Mouse (Mus musculus): ENCODE data around the gene Plrg1.

Gene Plrg1

DNA sequence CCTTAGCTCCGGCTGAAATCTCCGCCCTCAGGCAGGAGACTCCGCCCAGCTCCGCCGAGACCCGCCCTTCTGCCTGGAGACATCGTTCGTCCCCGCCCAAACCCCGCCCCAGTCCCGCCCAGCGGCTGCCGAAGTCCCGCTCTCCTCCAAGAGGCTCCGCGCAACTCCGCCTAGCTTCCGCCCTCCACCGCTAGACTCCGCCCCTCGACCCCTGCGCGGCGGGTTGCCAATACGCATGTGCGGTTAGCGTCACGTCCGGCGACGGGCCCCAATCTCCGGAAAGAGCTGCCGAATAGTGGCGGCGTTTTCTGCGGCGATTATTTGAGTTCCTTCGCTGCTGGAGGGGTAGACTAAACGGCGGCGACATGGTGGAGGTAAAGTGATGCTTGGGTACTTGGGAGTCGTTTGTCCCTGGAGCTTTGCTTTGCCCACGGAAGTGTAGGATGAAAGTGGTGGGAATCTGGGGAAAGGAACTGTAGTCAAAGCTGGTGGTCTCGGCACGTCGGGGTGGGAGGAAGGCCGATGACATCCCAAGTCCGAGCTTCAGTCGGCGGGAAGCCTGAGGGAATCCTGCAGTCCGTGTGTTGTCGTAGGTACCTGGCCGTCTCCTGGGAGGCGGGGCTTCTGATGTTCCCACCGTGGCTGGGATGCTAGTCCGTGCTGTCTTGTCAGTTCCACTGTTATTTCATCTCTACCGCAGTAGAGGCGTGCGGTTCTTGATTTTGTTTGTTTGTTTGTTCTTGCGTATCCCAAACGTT lies at the start of gene Plrg1:
Plrg1 (plus strand) TSS at position 242 of the 758 bp plus-strand sequence.
- DNase-seq: peak; percentile 98

DNA sequence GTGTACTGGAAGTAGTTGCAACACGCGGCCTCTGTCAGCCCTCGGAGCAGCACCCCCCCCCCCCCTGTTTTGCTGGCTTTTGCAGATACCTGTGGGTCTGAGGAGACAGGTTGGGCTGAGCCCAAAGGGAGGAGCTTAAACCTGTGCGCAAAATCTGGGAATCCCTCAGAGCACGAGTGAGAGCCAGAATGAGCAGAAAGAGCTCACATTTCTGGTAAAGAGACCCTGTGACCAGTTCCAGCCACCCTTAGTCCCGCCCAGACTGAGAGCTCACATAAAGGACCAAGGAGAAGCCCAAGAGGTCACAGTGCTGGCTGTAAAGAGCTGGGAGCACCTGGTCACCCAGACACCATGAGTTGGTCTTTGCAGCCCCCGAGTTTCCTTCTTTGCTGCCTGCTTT lies 47.8 kb upstream of the Plrg1 start, which contains the start of gene Fgg:
Fgg (plus strand) TSS at position 168 of the 400 bp plus-strand sequence.
- no peak for DNase-seq

DNA sequence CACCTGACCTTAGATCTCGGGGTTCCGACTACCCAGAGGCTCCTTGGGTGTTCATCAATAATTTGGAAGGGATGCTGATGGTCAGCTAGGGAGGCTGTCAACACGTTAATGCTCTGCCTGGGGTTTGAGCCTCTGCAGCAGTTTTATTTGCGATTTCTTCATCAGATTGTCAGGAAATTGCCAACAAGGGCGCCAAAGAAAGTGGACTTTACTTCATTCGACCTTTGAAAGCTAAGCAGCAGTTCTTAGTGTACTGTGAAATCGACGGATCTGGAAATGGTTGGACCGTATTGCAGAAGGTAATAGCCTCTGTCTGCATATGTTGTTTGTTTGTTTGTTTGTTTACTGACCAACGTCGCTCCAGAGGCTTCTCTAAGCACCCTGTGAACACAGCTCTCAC lies 45.0 kb upstream of the Plrg1 start:
- DNase-seq: no peak

DNA sequence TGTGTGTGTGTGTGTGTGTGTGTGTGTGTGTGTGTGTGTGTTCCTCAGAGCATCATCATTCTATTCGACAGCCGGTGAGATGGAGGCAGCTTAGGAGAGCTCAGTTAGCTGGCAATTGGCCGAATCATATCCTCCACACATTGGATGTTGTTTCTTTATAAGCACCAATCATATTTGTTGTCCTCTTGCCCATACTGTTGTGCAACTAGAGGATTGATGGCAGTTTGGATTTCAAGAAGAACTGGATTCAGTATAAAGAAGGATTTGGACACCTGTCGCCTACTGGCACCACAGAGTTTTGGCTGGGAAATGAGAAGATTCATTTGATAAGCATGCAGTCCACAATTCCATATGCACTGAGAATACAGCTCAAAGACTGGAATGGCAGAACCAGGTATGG lies 44.2 kb upstream of the Plrg1 start:
- DNase-seq: no peak

DNA sequence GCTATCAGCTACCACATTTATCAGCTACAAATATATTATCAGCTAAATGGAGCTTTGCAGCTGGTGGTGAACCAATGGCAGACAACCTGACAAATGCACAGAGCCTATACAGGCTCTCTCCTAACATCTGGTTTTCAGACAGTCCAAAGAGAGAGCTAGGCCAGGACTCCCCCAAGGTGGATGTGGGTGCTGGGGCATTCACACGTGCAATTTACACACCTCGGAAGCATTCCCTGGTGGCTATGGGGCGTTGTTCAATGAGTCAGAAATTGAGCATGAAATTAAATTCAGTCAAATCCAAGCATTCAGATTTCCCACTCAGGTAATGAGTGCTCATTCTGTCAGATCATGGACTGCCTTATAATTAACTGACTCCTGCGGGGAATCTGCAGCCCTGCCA lies 43.8 kb upstream of the Plrg1 start:
- DNase-seq: no peak

DNA sequence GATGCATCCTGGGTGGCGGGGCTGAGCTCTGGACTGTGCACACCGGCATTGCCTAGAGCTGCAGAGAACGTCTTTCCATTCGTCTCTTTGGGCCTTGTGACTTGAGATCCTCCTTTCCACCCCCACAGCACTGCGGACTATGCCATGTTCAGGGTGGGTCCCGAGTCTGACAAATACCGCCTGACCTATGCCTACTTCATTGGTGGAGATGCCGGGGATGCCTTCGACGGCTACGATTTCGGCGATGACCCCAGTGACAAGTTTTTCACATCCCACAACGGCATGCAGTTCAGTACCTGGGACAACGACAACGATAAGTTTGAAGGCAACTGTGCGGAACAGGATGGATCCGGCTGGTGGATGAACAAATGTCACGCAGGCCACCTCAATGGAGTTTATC lies 42.7 kb upstream of the Plrg1 start:
- no peak for DNase-seq

DNA sequence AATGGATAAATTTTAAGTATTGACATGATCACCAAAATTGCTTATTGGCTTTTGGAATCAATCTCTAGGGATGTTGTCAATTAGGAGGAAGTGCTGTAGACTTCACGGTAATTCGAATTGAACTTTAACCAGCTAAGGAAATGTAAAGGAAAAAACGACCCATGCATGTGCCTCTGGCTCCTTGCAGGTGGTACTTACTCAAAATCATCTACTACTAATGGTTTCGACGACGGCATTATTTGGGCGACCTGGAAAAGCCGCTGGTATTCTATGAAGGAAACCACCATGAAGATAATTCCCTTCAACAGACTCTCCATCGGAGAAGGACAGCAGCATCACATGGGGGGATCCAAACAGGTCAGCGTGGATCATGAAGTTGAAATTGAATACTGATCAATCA lies 41.4 kb upstream of the Plrg1 start:
- no peak for DNase-seq

DNA sequence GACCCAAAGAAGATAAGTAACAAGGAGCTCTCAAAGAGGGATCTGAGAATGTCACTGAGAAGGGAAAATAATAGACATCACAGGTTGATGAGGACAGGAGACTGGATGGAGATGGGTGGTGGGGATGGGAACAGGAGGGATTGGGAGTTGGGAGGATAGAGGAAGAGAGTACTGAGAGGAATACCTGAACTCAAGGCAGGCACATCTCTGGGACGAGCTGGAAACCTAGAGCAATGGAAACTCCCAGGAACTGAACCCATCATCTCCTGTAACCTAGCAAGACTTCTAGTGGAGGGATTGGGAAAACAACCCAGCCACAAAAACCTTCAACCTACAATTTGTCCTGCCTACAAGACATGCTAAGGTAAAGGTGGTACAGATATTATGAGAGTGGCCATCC lies 39.1 kb upstream of the Plrg1 start:
- DNase-seq: no peak

DNA sequence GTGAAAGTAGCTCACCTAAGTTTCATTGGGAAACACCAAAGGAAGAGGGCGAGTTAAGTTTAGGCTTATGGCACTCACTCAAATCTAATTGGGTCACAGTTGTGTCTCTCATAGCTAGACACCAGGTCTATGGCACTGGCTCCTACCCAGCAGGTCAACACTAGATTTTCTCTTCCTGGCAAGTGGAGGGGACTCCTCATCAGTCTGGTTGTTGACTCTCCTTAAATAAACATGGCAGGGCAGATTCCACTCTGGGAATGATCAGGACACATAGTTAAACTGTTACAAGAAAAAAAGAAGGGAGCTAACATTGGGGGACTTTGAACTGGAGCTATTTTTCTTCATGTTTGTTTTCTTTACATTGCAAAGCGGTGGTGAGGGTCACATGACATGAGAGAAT lies 34.9 kb upstream of the Plrg1 start:
- no peak for DNase-seq

DNA sequence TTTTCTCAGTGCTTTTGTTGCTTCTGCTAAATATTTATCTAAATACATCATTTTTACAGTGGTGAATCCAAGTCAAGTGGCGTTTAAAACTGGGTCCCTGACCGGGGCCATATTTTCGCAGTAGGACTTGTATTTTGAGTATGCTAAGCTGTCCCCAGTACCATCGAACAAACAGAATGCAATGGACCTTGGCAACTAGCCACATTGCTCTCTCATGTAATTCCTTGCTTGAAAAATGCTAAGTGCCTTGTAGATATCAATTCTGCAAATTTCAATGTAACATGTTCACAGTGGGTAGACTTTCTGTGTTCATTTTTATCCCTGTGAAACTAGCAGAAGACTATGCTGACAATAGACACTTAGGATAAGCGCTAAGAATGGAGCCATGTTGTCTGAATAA lies 34.1 kb upstream of the Plrg1 start:
- DNase-seq: no peak

DNA sequence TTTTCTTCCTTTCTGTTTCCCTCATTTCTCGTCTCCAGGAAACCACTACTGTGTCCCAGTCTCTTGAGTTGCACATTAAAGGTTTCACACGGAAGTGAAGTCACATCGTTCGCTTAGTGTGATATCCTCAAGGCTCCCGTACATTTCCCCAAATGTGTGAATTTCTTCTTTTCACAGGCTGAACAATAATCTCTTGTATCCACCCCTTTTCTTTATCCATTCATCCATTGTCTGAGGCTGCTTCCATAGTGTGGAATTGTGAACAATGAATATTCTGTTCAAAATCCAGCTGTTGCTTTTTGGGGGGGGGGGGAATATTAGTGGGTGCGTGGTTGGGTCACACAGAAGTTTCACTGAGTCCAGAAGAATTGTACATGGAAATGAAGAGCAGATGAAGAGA lies 30.3 kb upstream of the Plrg1 start:
- no peak for DNase-seq

DNA sequence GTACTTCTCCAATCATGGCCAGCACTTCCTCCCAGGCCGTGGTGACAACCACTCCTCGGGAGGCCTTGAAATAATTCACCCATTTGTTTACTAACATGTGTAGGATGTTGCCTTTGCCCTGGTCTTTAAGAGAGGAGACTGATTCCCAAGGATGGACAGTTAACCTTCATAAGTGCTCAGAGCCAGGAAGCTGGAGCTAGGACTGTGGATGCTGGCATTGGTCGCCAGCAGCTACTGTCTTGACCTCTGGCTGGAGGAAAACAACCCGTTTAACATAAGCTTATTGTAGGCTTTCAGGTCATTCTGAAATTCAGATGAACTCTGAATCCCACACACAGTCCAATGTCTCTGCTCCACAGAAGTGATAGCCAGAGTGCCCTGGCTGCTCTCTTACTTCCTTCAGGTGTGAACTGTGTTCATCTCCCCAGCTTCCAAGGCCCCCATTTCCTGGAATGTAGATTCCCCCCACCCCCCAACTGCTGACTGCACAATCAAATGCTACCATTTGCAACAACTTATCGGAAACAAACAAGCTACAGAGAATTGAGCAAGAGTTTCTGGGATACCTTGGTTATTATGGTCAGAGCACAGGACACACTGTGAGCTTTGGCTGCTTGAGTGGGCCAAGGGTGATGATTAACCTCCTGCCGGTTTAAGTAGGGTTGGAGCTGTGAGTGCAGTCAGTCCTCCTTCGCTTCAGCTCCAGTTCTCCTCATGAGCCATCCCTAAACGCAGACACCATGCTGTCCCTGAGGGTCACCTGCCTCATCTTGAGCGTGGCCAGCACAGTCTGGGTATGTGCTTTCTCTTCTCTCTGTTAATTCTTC lies 29.6 kb upstream of the Plrg1 start, which contains the start of gene Fga:
Fga (plus strand) TSS at position 602 of the 827 bp plus-strand sequence.
- DNase-seq: no peak

DNA sequence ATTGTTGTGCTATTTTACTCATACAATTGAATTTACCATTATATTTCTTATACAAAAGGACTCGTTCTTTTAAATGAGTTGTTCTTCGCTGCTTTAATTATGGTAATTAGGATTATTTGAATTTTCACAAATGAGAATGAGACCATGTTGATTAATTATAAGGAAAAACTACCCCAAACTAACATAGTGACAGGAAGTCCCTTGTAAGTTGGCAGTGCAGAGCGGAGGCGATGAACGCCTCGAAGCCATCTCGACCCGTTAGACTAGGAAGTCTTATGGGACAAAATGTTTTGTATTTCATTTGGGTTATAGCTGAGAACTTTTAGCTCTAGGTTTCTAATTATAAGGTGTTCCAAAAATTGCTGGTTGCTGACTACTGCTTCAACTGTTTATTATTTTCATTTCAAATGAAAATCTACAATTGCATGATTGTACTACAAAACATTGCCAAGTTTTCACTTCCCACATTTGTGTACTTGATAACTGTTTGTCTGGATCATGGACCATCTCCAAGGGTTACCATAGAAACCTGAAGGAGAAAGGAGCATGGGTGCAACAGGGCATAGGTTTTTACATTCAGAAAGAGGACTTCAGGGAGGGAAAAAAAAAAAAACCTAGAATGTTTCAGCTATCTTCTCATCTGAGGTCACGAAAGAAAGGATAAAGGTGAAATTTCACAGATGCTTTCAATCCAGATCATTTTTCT lies 27.6 kb upstream of the Plrg1 start:
- no peak for DNase-seq

DNA sequence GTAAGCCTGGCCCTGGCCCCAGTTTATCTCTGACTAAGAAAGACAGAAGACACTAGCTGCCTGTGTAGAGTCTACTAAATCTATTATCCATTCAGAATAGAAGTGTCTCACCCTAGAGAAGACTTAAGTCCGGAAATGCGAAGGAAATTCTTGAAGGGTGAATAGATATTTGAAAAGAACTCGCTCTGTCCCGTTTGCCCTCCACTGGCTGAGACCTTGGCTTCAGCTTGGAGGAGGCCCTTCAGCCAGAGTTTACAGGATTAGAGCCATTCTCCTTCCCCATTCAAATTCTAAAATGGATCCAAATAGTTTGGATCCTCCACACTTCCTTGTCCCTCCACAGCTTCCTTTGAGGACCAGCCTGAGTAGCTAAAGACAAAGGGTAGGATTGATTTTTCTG lies 25.0 kb upstream of the Plrg1 start:
- DNase-seq: no peak

DNA sequence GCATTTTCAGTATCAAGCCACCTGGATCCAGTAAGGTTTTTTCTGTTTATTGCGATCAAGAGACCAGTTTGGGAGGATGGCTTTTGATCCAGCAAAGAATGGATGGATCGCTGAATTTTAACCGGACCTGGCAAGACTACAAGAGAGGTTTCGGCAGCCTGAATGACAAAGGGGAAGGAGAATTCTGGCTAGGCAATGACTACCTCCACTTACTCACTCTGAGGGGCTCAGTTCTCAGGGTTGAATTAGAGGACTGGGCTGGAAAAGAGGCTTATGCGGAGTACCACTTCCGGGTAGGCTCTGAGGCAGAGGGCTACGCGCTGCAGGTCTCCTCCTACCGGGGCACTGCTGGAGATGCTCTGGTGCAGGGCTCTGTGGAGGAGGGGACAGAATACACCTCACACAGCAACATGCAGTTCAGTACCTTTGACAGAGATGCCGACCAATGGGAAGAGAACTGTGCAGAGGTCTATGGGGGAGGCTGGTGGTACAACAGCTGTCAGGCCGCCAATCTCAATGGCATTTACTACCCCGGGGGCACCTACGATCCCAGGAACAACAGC lies 22.5 kb upstream of the Plrg1 start:
- DNase-seq: no peak

DNA sequence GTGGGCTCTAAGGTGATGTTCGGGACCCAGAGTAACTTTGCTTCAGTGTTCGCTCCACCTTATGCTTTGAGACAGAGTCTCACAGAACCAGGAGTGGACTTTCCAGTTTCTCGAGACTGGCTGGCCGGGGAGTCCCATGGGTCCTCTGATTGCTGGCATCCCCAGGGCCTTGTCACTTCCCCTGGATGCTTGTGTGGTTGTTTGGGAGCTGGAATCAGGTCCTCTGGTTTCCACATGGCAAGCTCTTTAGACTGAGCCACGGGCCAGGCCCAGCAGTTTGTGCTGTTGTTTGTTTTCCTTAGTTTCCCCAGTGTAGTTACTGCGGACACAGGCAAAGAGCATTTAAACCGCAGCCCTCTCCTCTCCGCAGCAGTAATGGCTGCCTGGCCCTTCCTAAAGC lies 21.5 kb upstream of the Plrg1 start:
- no peak for DNase-seq

DNA sequence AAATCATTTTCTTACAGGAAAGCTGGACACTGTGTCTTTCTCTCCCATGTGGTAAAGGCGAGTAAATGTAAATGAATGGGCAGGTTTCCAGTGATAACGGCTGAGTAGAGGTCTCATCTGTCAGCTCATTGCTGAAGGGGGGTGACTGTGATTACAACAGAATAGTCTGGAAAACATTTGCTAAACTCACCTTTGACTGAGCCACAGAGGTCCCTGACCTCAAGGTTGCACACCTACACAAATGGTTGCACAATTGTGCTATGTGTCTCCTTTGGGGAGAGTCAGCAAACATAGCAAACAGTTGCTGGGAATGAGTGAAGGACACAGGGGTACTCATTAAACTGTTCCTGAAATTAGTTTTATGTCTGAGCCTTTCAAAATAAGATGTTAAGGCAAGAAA lies 16.5 kb upstream of the Plrg1 start:
- DNase-seq: no peak

DNA sequence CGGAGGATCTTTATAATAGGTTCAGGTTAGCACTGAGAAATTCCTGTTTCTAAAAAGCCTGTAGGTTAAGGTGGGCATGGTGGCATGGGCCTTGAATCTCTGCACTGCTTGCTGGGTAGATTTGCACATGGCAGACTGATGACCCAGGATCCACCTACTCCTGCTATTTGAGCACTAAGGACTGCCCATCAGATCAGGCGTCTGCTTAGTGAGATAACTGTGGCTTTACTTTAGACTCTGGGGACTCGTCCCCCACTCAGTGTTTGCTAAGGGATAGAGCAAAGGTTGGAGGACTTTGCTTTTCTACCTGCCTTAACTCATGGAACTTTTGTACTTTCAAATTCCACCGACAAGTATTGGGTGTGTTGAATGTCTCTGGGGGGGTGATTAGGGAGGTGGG lies 15.7 kb upstream of the Plrg1 start:
- no peak for DNase-seq

DNA sequence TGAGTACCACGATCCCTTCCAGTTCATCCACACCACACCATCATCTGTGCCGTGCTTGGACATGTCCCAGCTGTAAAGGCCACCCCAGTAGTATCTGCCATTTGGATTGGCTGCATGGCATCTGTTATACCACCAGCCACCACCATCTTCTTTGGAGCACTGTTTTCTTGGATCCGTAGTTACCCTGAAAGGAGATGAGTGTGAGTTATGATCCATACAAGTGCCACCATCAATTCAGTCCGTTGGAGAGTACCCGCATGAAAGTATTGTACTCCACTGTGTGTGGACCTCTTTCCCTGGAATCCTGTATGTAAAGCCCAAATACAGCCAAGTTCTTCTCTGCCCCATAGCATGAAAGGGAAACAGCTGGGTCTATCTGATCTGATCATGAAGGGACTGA lies 12.9 kb upstream of the Plrg1 start:
- DNase-seq: no peak

DNA sequence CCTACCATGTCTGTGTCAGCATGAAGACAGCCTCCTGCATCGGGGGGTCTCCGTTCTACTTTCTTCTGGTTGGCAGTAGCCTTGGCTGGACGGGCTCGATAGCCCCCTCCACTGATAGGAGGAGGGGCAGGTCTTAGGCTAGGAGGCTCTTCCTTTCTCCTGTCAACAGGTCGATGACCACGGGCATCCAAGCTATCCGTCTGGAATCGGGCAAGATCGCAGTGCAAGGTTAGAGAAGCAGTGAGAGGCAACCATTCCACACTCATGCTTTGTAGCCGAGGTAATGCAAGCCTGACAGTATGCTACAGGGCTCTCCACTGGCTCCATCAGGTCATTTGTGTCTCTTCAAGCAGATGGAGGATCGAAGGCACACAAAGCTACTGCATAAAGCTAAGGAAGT lies 8.7 kb upstream of the Plrg1 start:
- no peak for DNase-seq

DNA sequence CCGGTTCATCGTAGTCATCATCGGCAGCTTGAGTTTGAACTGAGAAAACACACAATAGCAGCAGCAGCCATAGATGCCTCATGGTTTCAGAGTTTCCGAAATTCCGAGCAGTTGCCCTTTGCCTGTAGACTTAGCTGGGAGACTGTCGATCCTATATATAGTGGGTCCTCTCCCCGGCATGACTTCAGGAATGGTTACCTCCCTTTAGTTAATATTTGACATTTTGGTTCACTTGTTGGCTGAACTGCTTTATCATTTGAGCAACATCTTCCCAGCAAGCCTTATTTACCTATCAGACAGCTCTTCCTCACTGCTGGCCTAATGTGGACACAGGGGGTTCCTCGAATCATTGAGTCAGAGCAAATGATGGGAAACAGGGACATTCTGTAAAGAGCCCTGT lies 5.6 kb upstream of the Plrg1 start, which contains the start of gene Fgb:
Fgb (minus strand) TSS at position 184 of the 400 bp plus-strand sequence.
- DNase-seq: no peak

DNA sequence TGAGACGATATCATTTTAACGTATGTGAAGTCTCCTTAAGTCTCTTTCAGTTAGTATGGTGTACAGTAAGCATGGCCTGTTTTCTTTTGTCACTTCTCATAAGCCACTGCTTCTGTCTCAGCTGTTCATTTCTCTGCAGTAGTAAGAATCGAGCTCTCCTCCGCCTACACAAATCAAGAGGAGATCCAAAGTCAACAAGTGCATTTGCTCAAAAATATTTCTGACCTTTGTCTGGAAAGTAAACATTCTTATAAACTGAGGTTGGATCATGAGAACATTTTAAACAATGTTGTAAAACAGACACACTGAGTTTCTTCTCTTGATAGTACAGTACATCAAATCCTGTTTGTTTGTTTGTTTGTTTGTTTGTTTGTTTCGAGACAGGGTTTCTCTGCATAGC lies 4.7 kb upstream of the Plrg1 start:
- no peak for DNase-seq

DNA sequence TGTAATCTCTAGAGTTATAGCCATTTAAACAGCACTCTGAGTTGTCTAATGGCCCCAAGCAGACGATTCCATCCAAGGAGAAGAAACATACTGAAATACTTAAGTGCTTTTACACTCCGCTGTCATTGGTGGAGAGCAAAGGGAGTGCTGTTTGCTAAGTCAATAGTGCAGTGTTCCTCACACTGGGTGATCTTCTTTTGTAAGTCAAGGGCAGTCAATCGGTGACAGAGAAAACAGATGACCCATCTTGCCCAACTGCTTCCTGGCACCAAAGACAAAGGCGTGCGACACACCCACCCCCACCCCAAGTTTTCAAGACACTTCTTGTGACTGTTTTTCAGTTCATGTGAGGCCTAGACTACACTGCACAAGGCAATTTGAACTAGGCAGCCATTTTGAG lies 3.2 kb upstream of the Plrg1 start:
- no peak for DNase-seq
